Mouse (Mus musculus): ENCODE measurements around the gene Gm45623.

Gm45623 gene

GRCm38 (mm10) chr13:56753192-56753951 lies at the start of gene Gm45623:
Gm45623 (minus strand) TSS chr13:56753827.
- DNase-seq: peak; percentile 50

GRCm38 (mm10) chr13:56797459-56797858 lies 43.8 kb upstream of the Gm45623 start:
- no peak for DNase-seq

- DNase-seq: no peak
Observed at GRCm38 (mm10) chr13:56795501-56795900, 41.9 kb upstream of the Gm45623 start.

- DNase-seq: no peak
Observed at GRCm38 (mm10) chr13:56794441-56794840, 40.8 kb upstream of the Gm45623 start.

- no peak for DNase-seq
Observed at GRCm38 (mm10) chr13:56792844-56793243, 39.2 kb upstream of the Gm45623 start.

- no peak for DNase-seq
Observed at GRCm38 (mm10) chr13:56790683-56791082, 37.1 kb upstream of the Gm45623 start.

GRCm38 (mm10) chr13:56782621-56783020 lies 29.0 kb upstream of the Gm45623 start:
- no peak for DNase-seq

GRCm38 (mm10) chr13:56781697-56782096 lies 28.1 kb upstream of the Gm45623 start:
- no peak for DNase-seq

- DNase-seq: no peak
Observed at GRCm38 (mm10) chr13:56780746-56781469, 27.3 kb upstream of the Gm45623 start.

- no peak for DNase-seq
Observed at GRCm38 (mm10) chr13:56774304-56774703, 20.7 kb upstream of the Gm45623 start.

- DNase-seq: no peak
Observed at GRCm38 (mm10) chr13:56773262-56773870, 19.7 kb upstream of the Gm45623 start.

- DNase-seq: no peak
Observed at GRCm38 (mm10) chr13:56772592-56772991, 19.0 kb upstream of the Gm45623 start.

- peak; percentile 30 for DNase-seq
Observed at GRCm38 (mm10) chr13:56770786-56771185, 17.2 kb upstream of the Gm45623 start.

GRCm38 (mm10) chr13:56770136-56770578 lies 16.5 kb upstream of the Gm45623 start:
- DNase-seq: no peak

- no peak for DNase-seq
Observed at GRCm38 (mm10) chr13:56769431-56769830, 15.8 kb upstream of the Gm45623 start.

- no peak for DNase-seq
Observed at GRCm38 (mm10) chr13:56766211-56766610, 12.6 kb upstream of the Gm45623 start.

GRCm38 (mm10) chr13:56765284-56766032 lies 11.8 kb upstream of the Gm45623 start:
- no peak for DNase-seq

GRCm38 (mm10) chr13:56762446-56763229 lies 9.0 kb upstream of the Gm45623 start:
- DNase-seq: no peak

- DNase-seq: peak; percentile 87
Observed at GRCm38 (mm10) chr13:56758492-56758891, 4.9 kb upstream of the Gm45623 start.

- no peak for DNase-seq
Observed at GRCm38 (mm10) chr13:56757201-56757600, 3.6 kb upstream of the Gm45623 start.

- peak; percentile 77 for DNase-seq
Observed at GRCm38 (mm10) chr13:56755871-56756270, 2.2 kb upstream of the Gm45623 start.

All from thymus, postnatal 25 days (tissue).